Mouse (Mus musculus): Measurements from ENCODE around the gene Cyp1a1. TPM values are rescaled to one million over a fixed set of nuclear protein-coding genes. Genes with fewer than 3 reads are reported as not detected.

Cyp1a1 gene
- polyA plus RNA-seq (2015; fragmentation: Nextera tagmentation; extraction: Ambion mirVana): 0.06 TPM in 1 of 2 replicates, not detected in the other

GRCm38 (mm10) chr9:57687751-57688150, at the start of gene Cyp1a1:
Gene Cyp1a1, plus strand, starts transcription at chr9:57687928.

GRCm38 (mm10) chr9:57653283-57653682, 34.4 kb upstream of the Cyp1a1 start, which contains the start of gene Csk:
Gene Csk, minus strand, starts transcription at chr9:57653631.

GRCm38 (mm10) chr9:57683520-57683919, 4.2 kb upstream of the Cyp1a1 start, which contains the start of gene Cyp1a2:
Gene Cyp1a2, minus strand, starts transcription at chr9:57683703.

GRCm38 (mm10) chr9:57708068-57708719, 20.5 kb downstream of the Cyp1a1 start, which contains the start of gene Edc3:
Gene Edc3, plus strand, starts transcription at chr9:57708540.

Other genes with a start within 250 kb of the Cyp1a1 start
- 17.2 and 29.7 TPM in 2 replicates for gene Ppcdc, start 247.8 kb upstream of the Cyp1a1 start, polyA plus RNA-seq (2015; fragmentation: Nextera tagmentation; extraction: Ambion mirVana)
- 14.9 and 18.4 TPM in 2 replicates for gene Scamp5, start 219.9 kb upstream of the Cyp1a1 start, polyA plus RNA-seq (2015; fragmentation: Nextera tagmentation; extraction: Ambion mirVana)
- gene Rpp25, start 183.9 kb upstream of the Cyp1a1 start, polyA plus RNA-seq (2015; fragmentation: Nextera tagmentation; extraction: Ambion mirVana): 6.5 and 11.3 TPM in 2 replicates
- gene Cox5a, start 166.7 kb upstream of the Cyp1a1 start, polyA plus RNA-seq (2015; fragmentation: Nextera tagmentation; extraction: Ambion mirVana): 414 and 515 TPM in 2 replicates
- 12.6 and 16.0 TPM in 2 replicates for gene Fam219b, start 150.4 kb upstream of the Cyp1a1 start, polyA plus RNA-seq (2015; fragmentation: Nextera tagmentation; extraction: Ambion mirVana)
- 22.8 and 35.4 TPM in 2 replicates for gene Mpi, start 135.2 kb upstream of the Cyp1a1 start, polyA plus RNA-seq (2015; fragmentation: Nextera tagmentation; extraction: Ambion mirVana)
- 50.5 and 72.3 TPM in 2 replicates for gene Scamp2, start 127.0 kb upstream of the Cyp1a1 start, polyA plus RNA-seq (2015; fragmentation: Nextera tagmentation; extraction: Ambion mirVana)
- 8.6 and 11.9 TPM in 2 replicates for gene Ulk3, start 98.5 kb upstream of the Cyp1a1 start, polyA plus RNA-seq (2015; fragmentation: Nextera tagmentation; extraction: Ambion mirVana)
- 0.07 TPM in 1 of 2 replicates, not detected in the other for gene Cplx3, start 81.6 kb upstream of the Cyp1a1 start, polyA plus RNA-seq (2015; fragmentation: Nextera tagmentation; extraction: Ambion mirVana)
- 0.08 TPM in 1 of 2 replicates, not detected in the other for gene Lman1l, start 67.2 kb upstream of the Cyp1a1 start, polyA plus RNA-seq (2015; fragmentation: Nextera tagmentation; extraction: Ambion mirVana)
- gene Csk, start 34.3 kb upstream of the Cyp1a1 start, polyA plus RNA-seq (2015; fragmentation: Nextera tagmentation; extraction: Ambion mirVana): 18.7 and 22.1 TPM in 2 replicates
- 0.19 and 0.49 TPM in 2 replicates for gene Cyp1a2, start 4.2 kb upstream of the Cyp1a1 start, polyA plus RNA-seq (2015; fragmentation: Nextera tagmentation; extraction: Ambion mirVana)
- gene Edc3, start 20.6 kb downstream of the Cyp1a1 start, polyA plus RNA-seq (2015; fragmentation: Nextera tagmentation; extraction: Ambion mirVana): 14.6 and 18.0 TPM in 2 replicates
- 35.8 and 51.4 TPM in 2 replicates for gene Clk3, start 77.9 kb downstream of the Cyp1a1 start, polyA plus RNA-seq (2015; fragmentation: Nextera tagmentation; extraction: Ambion mirVana)
- 3.0 and 4.0 TPM in 2 replicates for gene Arid3b, start 148.9 kb downstream of the Cyp1a1 start, polyA plus RNA-seq (2015; fragmentation: Nextera tagmentation; extraction: Ambion mirVana)
- gene Ubl7, start 223.1 kb downstream of the Cyp1a1 start, polyA plus RNA-seq (2015; fragmentation: Nextera tagmentation; extraction: Ambion mirVana): 97.8 and 135 TPM in 2 replicates

All from adrenal gland, postnatal 0 days (tissue).